Comparison of ENCODE assay signal across 16 mouse cellular contexts in the genomic region with DNA sequence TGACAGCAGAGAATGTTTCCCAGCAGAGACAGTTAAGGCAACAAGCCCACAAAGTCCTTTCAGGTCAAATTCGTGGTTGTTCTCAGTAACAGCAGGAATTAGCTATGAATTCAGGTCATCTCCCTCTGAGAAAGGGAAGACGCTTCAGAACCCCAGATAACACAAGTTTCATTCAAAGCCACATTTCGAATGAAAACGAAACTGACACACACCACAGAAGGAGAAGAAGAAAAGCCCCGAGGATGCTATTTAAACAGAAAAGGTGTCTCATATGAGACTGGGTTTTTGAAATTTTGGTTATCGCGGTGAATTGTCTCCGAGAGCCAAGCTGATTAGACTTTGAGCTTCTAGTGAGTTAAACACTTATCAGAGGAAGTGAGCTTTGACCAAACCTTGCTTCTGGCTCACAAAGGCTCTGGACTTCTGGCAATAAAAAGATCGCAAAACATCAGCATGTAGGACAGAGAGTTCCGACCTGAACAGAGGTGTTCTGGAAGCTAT. TPM values are rescaled to one million over a fixed set of nuclear protein-coding genes. Genes with fewer than 3 reads are reported as not detected.
A peak's percentile ranks its signal among the peaks of the same experiment; 100 is the strongest.
DNase-seq lines count a peak whose midpoint lies in the region; ATAC-seq and TF ChIP-seq lines count a peak whose summit lies in the region.
"Had no signal": no experiment of that assay in that cellular context is flagged by ENCODE, and none has a peak within 500 bp of the region (broad histone marks: within the 10 kb centered on the region; RNA-seq: fewer than 3 reads in every experiment).

No protein-coding gene starts in this region.

- H3K27me3 ChIP-seq in kidney, embryonic 16.5 days (ENCODE audit: insufficient read depth, low read length) = no peaks in the 10 kb centered on the region
- H3K27me3 ChIP-seq in CH12.LX (replicated peaks) (no peaks in the 10 kb centered on the region), myocyte (ENCODE audit: control insufficient read depth, insufficient read depth, insufficient read length) (no peaks in the 10 kb centered on the region)
- H3K27me3 ChIP-seq in intestine, postnatal 0 days (replicated peaks; ENCODE audit: control insufficient read depth, insufficient read depth, low read length) = no peaks in the 10 kb centered on the region
- H3K27me3 ChIP-seq: embryonic facial prominence, embryonic 12.5 days; forebrain, embryonic 13.5 days; midbrain, embryonic 12.5 days; neural tube, embryonic 15.5 days had no signal

- H3K79me2 ChIP-seq in CH12.LX (replicated peaks; ENCODE audit: control insufficient read depth, extremely low read depth, insufficient read depth, poor library complexity, severe bottlenecking) (no peaks in the 10 kb centered on the region), myocyte (ENCODE audit: control insufficient read depth, insufficient read depth) (no peaks in the 10 kb centered on the region)

- H3K36me3 ChIP-seq in kidney, embryonic 16.5 days (ENCODE audit: insufficient read depth, low read length) = no peaks in the 10 kb centered on the region
- H3K36me3 ChIP-seq in CH12.LX (replicated peaks in 1 of 2; ENCODE audit: control insufficient read depth in 1 of 2, insufficient read depth in 1 of 2, low read length in 1 of 2) (peaks cover 0 to 1% of the 10 kb centered on the region in 2 experiments), myocyte (ENCODE audit: control insufficient read depth, insufficient read depth) (no peaks in the 10 kb centered on the region)
- no peaks in the 10 kb centered on the region for H3K36me3 ChIP-seq in intestine, postnatal 0 days (ENCODE audit: control insufficient read depth, insufficient read depth)
- H3K36me3 ChIP-seq: embryonic facial prominence, embryonic 12.5 days; midbrain, embryonic 12.5 days; neural tube, embryonic 15.5 days had no signal

- H3K27ac ChIP-seq in kidney, embryonic 16.5 days (ENCODE audit: low read length) = no peak overlapping the region
- H3K27ac ChIP-seq in CH12.LX (ENCODE audit: insufficient read depth, low read depth) = peak overlapping the region; percentile 76
- H3K27ac ChIP-seq in intestine, postnatal 0 days (ENCODE audit: low read depth, low read length) = no peak overlapping the region
- H3K27ac ChIP-seq in left cerebral cortex, adult 2 months = no peak overlapping the region
- H3K27ac ChIP-seq: embryonic facial prominence, embryonic 12.5 days; forebrain, embryonic 13.5 days; midbrain, embryonic 12.5 days; neural tube, embryonic 15.5 days had no signal

- no peak for TF ChIP-seq CTCF in CH12.LX (conservative IDR thresholded peaks at IDR 0.05 in 1 of 2, IDR thresholded peaks at IDR 0.05 in 1 of 2; ENCODE audit: low read depth in 2 of 2, low read length in 2 of 2)
- no peak for TF ChIP-seq CTCF in intestine, postnatal 0 days (IDR thresholded peaks at IDR 0.05; ENCODE audit: low read depth)
- no peak for TF ChIP-seq CTCF in left cerebral cortex, adult 2 months (IDR thresholded peaks at IDR 0.05)

- H3K4me2 ChIP-seq in kidney, embryonic 16.5 days (replicated peaks; ENCODE audit: low read depth, low read length) = no peak overlapping the region
- H3K4me2 ChIP-seq in CH12.LX (ENCODE audit: insufficient read depth, low read depth, poor library complexity, severe bottlenecking) = peak overlapping the region; percentile 97
- peak overlapping the region; percentile 39 for H3K4me2 ChIP-seq in intestine, postnatal 0 days (replicated peaks; ENCODE audit: low read depth)
- H3K4me2 ChIP-seq in myocyte (ENCODE audit: low read depth) = peak overlapping the region; percentile 1
- H3K4me2 ChIP-seq: embryonic facial prominence, embryonic 12.5 days; forebrain, embryonic 13.5 days; midbrain, embryonic 12.5 days; neural tube, embryonic 15.5 days had no signal

- no peak overlapping the region for H3K9ac ChIP-seq in kidney, embryonic 16.5 days (replicated peaks; ENCODE audit: low read length)
- peak overlapping the region; percentile 76 for H3K9ac ChIP-seq in CH12.LX (ENCODE audit: insufficient read depth, low read depth)
- no peak overlapping the region for H3K9ac ChIP-seq in intestine, postnatal 0 days (ENCODE audit: low read depth, low read length)
- H3K9ac ChIP-seq: embryonic facial prominence, embryonic 12.5 days; forebrain, embryonic 13.5 days; midbrain, embryonic 12.5 days; neural tube, embryonic 15.5 days had no signal

- no peak overlapping the region for H3ac ChIP-seq in myocyte (ENCODE audit: control insufficient read depth, insufficient read length)

- no peak for TF ChIP-seq RAD21 in CH12.LX (IDR thresholded peaks at IDR 0.05; ENCODE audit: low read depth, low read length)

- H3K4me3 ChIP-seq in kidney, embryonic 16.5 days (ENCODE audit: low read length) = no peak overlapping the region
- H3K4me3 ChIP-seq in CH12.LX (replicated peaks in 1 of 3; ENCODE audit: low read depth in 2 of 3, low read length in 2 of 3, poor library complexity in 1 of 3) (peak overlapping the region; percentile 54 to 65 (median 55)), myocyte (no peak overlapping the region)
- H3K4me3 ChIP-seq in intestine, postnatal 0 days (ENCODE audit: low read depth, low read length) = no peak overlapping the region
- H3K4me3 ChIP-seq in left cerebral cortex, adult 2 months = no peak overlapping the region
- H3K4me3 ChIP-seq: embryonic facial prominence, embryonic 12.5 days; forebrain, embryonic 13.5 days; midbrain, embryonic 12.5 days; neural tube, embryonic 15.5 days had no signal

- 74% methylated on average over 10 of the region's 10 CpGs for WGBS in kidney, embryonic 16.5 days
- whole genome bisulfite sequencing in intestine, postnatal 0 days = 43% methylated on average over 10 of the region's 10 CpGs

- DNase-seq in kidney, adult 9 months = peak; percentile 91
- DNase-seq in CH12.LX (ENCODE audit: extremely low read depth) = peak; percentile 90
- DNase-seq in left cerebral cortex, adult 2 months (ENCODE audit: extremely low spot score in 1 of 2, low spot score in 2 of 2) = no peak
- no peak for DNase-seq in adrenal gland, postnatal 36 days
- DNase-seq: cerebellum, postnatal 10 days; layer of hippocampus, postnatal 36 days; lung, adult 18-20 months; right cerebral cortex, postnatal 4 days had no signal

- no peak for ATAC-seq in kidney, embryonic 16.5 days (ENCODE audit: low FRiP score, low TSS enrichment)
- ATAC-seq in intestine, postnatal 0 days = peak; percentile 87
- no peak for ATAC-seq in frontal cortex, adult (ENCODE audit: low TSS enrichment)
- ATAC-seq: forebrain, embryonic 13.5 days had no signal

- TF ChIP-seq POLR2A in CH12.LX (IDR thresholded peaks at IDR 0.05; ENCODE audit: low read depth, low read length) (peak; percentile 62; the same call in 1 of the 2 replicates), myocyte (IDR thresholded peaks at IDR 0.05; ENCODE audit: insufficient read length, low read depth) (no peak)

- intact Hi-C loops in left cerebral cortex, adult 2 months (cut with DNase I) = loop anchor here (10.0 kb wide), 1 partner anchor 1073 kb away; no protein-coding TSS in a partner anchor

- dilution Hi-C loops in CH12.LX (cut with MboI; ENCODE audit: extremely low pct_ligation_motif_present, extremely low pct_unique_long_range_greater_than_20kb, low sequenced_read_pairs) = no loop called here

- peak; percentile 89 for TF ChIP-seq EP300 in CH12.LX (IDR thresholded peaks at IDR 0.05; ENCODE audit: low read length)

- in situ Hi-C loops in CH12.LX (cut with MboI; ENCODE audit: low pct_ligation_motif_present, low pct_unique_long_range_greater_than_20kb, low sequenced_read_pairs) = loop anchor here (5.0 kb wide), 1 partner anchor 36 kb away; no protein-coding TSS in a partner anchor

- no peaks in the 10 kb centered on the region for H3K4me1 ChIP-seq in kidney, embryonic 16.5 days (ENCODE audit: insufficient read depth, low read length)
- H3K4me1 ChIP-seq in CH12.LX (ENCODE audit: control insufficient read depth in 1 of 2, insufficient read depth in 2 of 2) = peaks cover 3 to 61% of the 10 kb centered on the region in 2 experiments
- H3K4me1 ChIP-seq in intestine, postnatal 0 days (replicated peaks; ENCODE audit: control insufficient read depth, insufficient read depth, low read length) = no peaks in the 10 kb centered on the region
- H3K4me1 ChIP-seq: embryonic facial prominence, embryonic 12.5 days; forebrain, embryonic 13.5 days; midbrain, embryonic 12.5 days; neural tube, embryonic 15.5 days had no signal

- H3K9me3 ChIP-seq in kidney, embryonic 16.5 days (ENCODE audit: low read length) = no peaks in the 10 kb centered on the region
- no peaks in the 10 kb centered on the region for H3K9me3 ChIP-seq in CH12.LX (replicated peaks; ENCODE audit: low read length)
- no peaks in the 10 kb centered on the region for H3K9me3 ChIP-seq in intestine, postnatal 0 days (ENCODE audit: control insufficient read depth)
- H3K9me3 ChIP-seq: embryonic facial prominence, embryonic 12.5 days; forebrain, embryonic 13.5 days; midbrain, embryonic 12.5 days; neural tube, embryonic 15.5 days had no signal

TF ChIP-seq in CH12.LX, 34 proteins besides CTCF, POLR2A, EP300 and RAD21 (continues in another document):
- 0 out of 2 replicates have a peak, but pooled peaks have one; percentile 7 for TF ChIP-seq MAZ (IDR thresholded peaks at IDR 0.05; ENCODE audit: low read depth, low read length)
- peak; percentile 85 for TF ChIP-seq MYC (IDR thresholded peaks at IDR 0.05; ENCODE audit: low read depth, low read length)
- TF ChIP-seq SIN3A (IDR thresholded peaks at IDR 0.05; ENCODE audit: low read length) = peak; percentile 80; the same call in 1 of the 2 replicates

TF ChIP-seq in myocyte, 11 proteins besides CTCF, POLR2A, EP300 and RAD21 (continues in another document):
- no peak for TF ChIP-seq TCF12 (IDR thresholded peaks at IDR 0.05; ENCODE audit: insufficient read depth, poor library complexity, severe bottlenecking)
- TF ChIP-seq TCF3 (IDR thresholded peaks at IDR 0.05; ENCODE audit: insufficient read length, low read depth) = no peak
- no peak for TF ChIP-seq SRF (IDR thresholded peaks at IDR 0.05; ENCODE audit: control insufficient read depth, insufficient read length, low read depth)

RNA-seq across cellular contexts. Expression of a gene that starts 6.3 kb away (rescaled TPM):
- polyA plus RNA-seq in kidney, embryonic 16.5 days (2015; fragmentation: Nextera tagmentation; extraction: Ambion mirVana) = 142 and 160 TPM in 2 replicates
- total RNA-seq in CH12.LX (2012; rRNA removed) = 100 and 104 TPM in 2 replicates
- 113 and 120 TPM in 2 replicates for total RNA-seq in CH12.LX (2014; rRNA removed)
- polyA plus RNA-seq in CH12.LX (2012; ENCODE audit: insufficient read length, low read depth) = 122 and 175 TPM in 2 replicates
- 109 and 112 TPM in 2 replicates for polyA plus RNA-seq in intestine, postnatal 0 days (2015; fragmentation: Nextera tagmentation; extraction: Ambion mirVana)
- 115 TPM for polyA plus RNA-seq in myocyte (2012; fragmentation: generic; extraction: Trizol)
- total RNA-seq in left cerebral cortex, adult 2 months (2021) = 10 to 100 TPM; 66.7 to 82.2 TPM
- 100 to 1,000 TPM; 199 to 252 TPM for total RNA-seq in adrenal gland, postnatal 36 days (2021)

RNA-seq across cellular contexts. Expression of a gene that starts 11.6 kb away (rescaled TPM):
- 0.16 and 0.22 TPM in 2 replicates for polyA plus RNA-seq in kidney, embryonic 16.5 days (2015; fragmentation: Nextera tagmentation; extraction: Ambion mirVana)
- total RNA-seq in CH12.LX (2012; rRNA removed) (9.7 and 13.2 TPM in 2 replicates), CH12.LX (2014; rRNA removed) (49.2 and 50.6 TPM in 2 replicates)
- polyA plus RNA-seq in CH12.LX (2012; ENCODE audit: insufficient read length, low read depth) (42.5 and 48.1 TPM in 2 replicates), myocyte (2012; fragmentation: generic; extraction: Trizol) (not detected)
- polyA plus RNA-seq in intestine, postnatal 0 days (2015; fragmentation: Nextera tagmentation; extraction: Ambion mirVana) = 0.27 and 0.53 TPM in 2 replicates
- total RNA-seq in left cerebral cortex, adult 2 months (2021) = under 1 TPM in 1 of 2 experiments, not detected in 1; 0.14 TPM
- total RNA-seq in adrenal gland, postnatal 36 days (2021) = under 1 TPM; 0.30 to 0.63 TPM
- polyA plus RNA-seq: forebrain, embryonic 13.5 days had no signal

Comparison
In these comparisons a context has a peak if more than half of its experiments do, and no peak if none do; other contexts are left out.
1. DNase-seq: peak in kidney, adult 9 months (single experiment) and CH12.LX (single experiment); none in left cerebral cortex, adult 2 months (0 of 2) and adrenal gland, postnatal 36 days (0 of 2).
2. H3K4me3 ChIP-seq: peak in CH12.LX (3 of 3); none in kidney, embryonic 16.5 days (single experiment), intestine, postnatal 0 days (single experiment), myocyte (single experiment) and left cerebral cortex, adult 2 months (single experiment).
3. RNA of a gene that starts 11.6 kb away (polyA plus RNA-seq): 42.5 to 48.1 TPM in CH12.LX; 0.27 to 0.53 TPM in intestine, postnatal 0 days, 0.16 to 0.22 TPM in kidney, embryonic 16.5 days and not detected in myocyte (single experiment); every median in the first group is over 10 times any median in the second.